Mouse (Mus musculus): ENCODE measurements around the gene Olfr853. TPM values are rescaled to one million over a fixed set of nuclear protein-coding genes. Genes with fewer than 3 reads are reported as not detected.

Gene Olfr853
- polyA plus RNA-seq (2015; fragmentation: Nextera tagmentation; extraction: Ambion mirVana) = not detected in 2 replicates

- WGBS = 69% methylated on average over 1 of the region's 1 CpGs
- no peak within 1 kb of the TSS for H3K9ac ChIP-seq (replicated peaks; ENCODE audit: low read depth)
- DNase-seq (ENCODE audit: low spot score) (no peak), ATAC-seq (no peak)
- no peaks in the 10 kb centered on the region for H3K36me3 ChIP-seq (ENCODE audit: insufficient read depth, low read length)
- H3K4me1 ChIP-seq (ENCODE audit: insufficient read depth, low read depth, low read length) = no peaks in the 10 kb centered on the region
- TF ChIP-seq CTCF (IDR thresholded peaks at IDR 0.05) = no peak
- TF ChIP-seq EP300 (IDR thresholded peaks at IDR 0.05) = no peak
- H3K9me3 ChIP-seq (ENCODE audit: low read length) = no peaks in the 10 kb centered on the region
- H3K27me3 ChIP-seq (replicated peaks; ENCODE audit: insufficient read depth, low read length) = no peaks in the 10 kb centered on the region
- no peak within 1 kb of the TSS for H3K4me2 ChIP-seq (replicated peaks; ENCODE audit: low read depth, low read length)
- H3K27ac ChIP-seq (ENCODE audit: low read length) = no peak within 1 kb of the TSS
- no peak within 1 kb of the TSS for H3K4me3 ChIP-seq (ENCODE audit: low read depth, low read length)
Measured at GRCm38 (mm10) chr9:19540976-19541375, at the start of gene Olfr853. Gene Olfr853, minus strand, starts transcription at chr9:19541076.

GRCm38 (mm10) chr9:19582317-19582716, 41.4 kb upstream of the Olfr853 start, which contains the start of gene Olfr855:
Gene Olfr855, plus strand, starts transcription at chr9:19582617.
- no peak for ATAC-seq
- Histone ChIP-seq H3K4me3 (ENCODE audit: low read depth, low read length) (no peak within 1 kb of the TSS), H3K27me3 (replicated peaks; ENCODE audit: insufficient read depth, low read length) (no peaks in the 10 kb centered on the region), H3K4me1 (ENCODE audit: insufficient read depth, low read depth, low read length) (no peaks in the 10 kb centered on the region), H3K4me2 (replicated peaks; ENCODE audit: low read depth, low read length) (no peak within 1 kb of the TSS), H3K9ac (replicated peaks; ENCODE audit: low read depth) (no peak within 1 kb of the TSS), H3K36me3 (ENCODE audit: insufficient read depth, low read length) (no peaks in the 10 kb centered on the region), H3K27ac (ENCODE audit: low read length) (no peak within 1 kb of the TSS), H3K9me3 (ENCODE audit: low read length) (no peaks in the 10 kb centered on the region)
- TF ChIP-seq CTCF (IDR thresholded peaks at IDR 0.05) (no peak), EP300 (IDR thresholded peaks at IDR 0.05) (no peak)
- no peak for DNase-seq (ENCODE audit: low spot score)

- no peak for TF ChIP-seq EP300 (IDR thresholded peaks at IDR 0.05)
- TF ChIP-seq CTCF (IDR thresholded peaks at IDR 0.05) = no peak
- DNase-seq (ENCODE audit: low spot score) (no peak), ATAC-seq (no peak)
- H3K27me3 ChIP-seq (replicated peaks; ENCODE audit: insufficient read depth, low read length) = no peaks in the 10 kb centered on the region
- H3K9me3 ChIP-seq (ENCODE audit: low read length) = no peaks in the 10 kb centered on the region
- WGBS = 63% methylated on average over 1 of the region's 1 CpGs
- no peak within 1 kb of the TSS for H3K4me3 ChIP-seq (ENCODE audit: low read depth, low read length)
- H3K36me3 ChIP-seq (ENCODE audit: insufficient read depth, low read length) = no peaks in the 10 kb centered on the region
- H3K4me2 ChIP-seq (replicated peaks; ENCODE audit: low read depth, low read length) = no peak within 1 kb of the TSS
- no peak within 1 kb of the TSS for H3K27ac ChIP-seq (ENCODE audit: low read length)
- no peaks in the 10 kb centered on the region for H3K4me1 ChIP-seq (ENCODE audit: insufficient read depth, low read depth, low read length)
- no peak within 1 kb of the TSS for H3K9ac ChIP-seq (replicated peaks; ENCODE audit: low read depth)
Measured at GRCm38 (mm10) chr9:19567282-19567681, 26.4 kb upstream of the Olfr853 start, which contains the start of gene Olfr854. Gene Olfr854, minus strand, starts transcription at chr9:19567382.

- DNase-seq (ENCODE audit: low spot score) (no peak), ATAC-seq (no peak)
- H3K4me1 ChIP-seq (ENCODE audit: insufficient read depth, low read depth, low read length) = no peaks in the 10 kb centered on the region
- TF ChIP-seq EP300 (IDR thresholded peaks at IDR 0.05) = no peak
- no peak for TF ChIP-seq CTCF (IDR thresholded peaks at IDR 0.05)
- no peaks in the 10 kb centered on the region for H3K9me3 ChIP-seq (ENCODE audit: low read length)
- no peaks in the 10 kb centered on the region for H3K27me3 ChIP-seq (replicated peaks; ENCODE audit: insufficient read depth, low read length)
- H3K4me2 ChIP-seq (replicated peaks; ENCODE audit: low read depth, low read length) = no peak within 1 kb of the TSS
- H3K36me3 ChIP-seq (ENCODE audit: insufficient read depth, low read length) = no peaks in the 10 kb centered on the region
- H3K4me3 ChIP-seq (ENCODE audit: low read depth, low read length) = no peak within 1 kb of the TSS
- H3K27ac ChIP-seq (ENCODE audit: low read length) = no peak within 1 kb of the TSS
- no peak within 1 kb of the TSS for H3K9ac ChIP-seq (replicated peaks; ENCODE audit: low read depth)
Measured at GRCm38 (mm10) chr9:19492995-19493394, 47.9 kb downstream of the Olfr853 start, which contains the start of gene Olfr851. Gene Olfr851, plus strand, starts transcription at chr9:19493295.

Other genes starting within 250 kb of the Olfr853 start
- gene Olfr844, start 224.7 kb downstream of the Olfr853 start, polyA plus RNA-seq (2015; fragmentation: Nextera tagmentation; extraction: Ambion mirVana) = not detected in 2 replicates
- not detected in 2 replicates for gene Olfr845, start 204.6 kb downstream of the Olfr853 start, polyA plus RNA-seq (2015; fragmentation: Nextera tagmentation; extraction: Ambion mirVana)
- not detected in 2 replicates for gene Olfr846, start 177.1 kb downstream of the Olfr853 start, polyA plus RNA-seq (2015; fragmentation: Nextera tagmentation; extraction: Ambion mirVana)
- not detected in 2 replicates for gene Olfr847, start 162.4 kb downstream of the Olfr853 start, polyA plus RNA-seq (2015; fragmentation: Nextera tagmentation; extraction: Ambion mirVana)
- gene Olfr849, start 100.8 kb downstream of the Olfr853 start, polyA plus RNA-seq (2015; fragmentation: Nextera tagmentation; extraction: Ambion mirVana) = not detected in 2 replicates
- not detected in 2 replicates for gene Olfr850, start 62.8 kb downstream of the Olfr853 start, polyA plus RNA-seq (2015; fragmentation: Nextera tagmentation; extraction: Ambion mirVana)
- not detected in 2 replicates for gene Olfr851, start 47.8 kb downstream of the Olfr853 start, polyA plus RNA-seq (2015; fragmentation: Nextera tagmentation; extraction: Ambion mirVana)
- gene Olfr854, start 26.3 kb upstream of the Olfr853 start, polyA plus RNA-seq (2015; fragmentation: Nextera tagmentation; extraction: Ambion mirVana) = not detected in 2 replicates
- gene Olfr855, start 41.5 kb upstream of the Olfr853 start, polyA plus RNA-seq (2015; fragmentation: Nextera tagmentation; extraction: Ambion mirVana) = not detected in 2 replicates
- 12.0 and 13.9 TPM in 2 replicates for gene Zfp317, start 81.0 kb upstream of the Olfr853 start, polyA plus RNA-seq (2015; fragmentation: Nextera tagmentation; extraction: Ambion mirVana)
- gene Olfr857, start 168.4 kb upstream of the Olfr853 start, polyA plus RNA-seq (2015; fragmentation: Nextera tagmentation; extraction: Ambion mirVana) = not detected in 2 replicates
- not detected in 2 replicates for gene Olfr58, start 239.2 kb upstream of the Olfr853 start, polyA plus RNA-seq (2015; fragmentation: Nextera tagmentation; extraction: Ambion mirVana)

Data from lung, postnatal 0 days (tissue).